Mouse (Mus musculus): ENCODE results near the gene 1700001J03Rik.
A peak's percentile ranks its signal among the peaks of the same experiment; 100 is the strongest.
"Not testable (repeated sequence)": the region's sequence is repeated elsewhere in the genome, so short reads cannot be mapped to it uniquely, and the experiment has no call there.

The 1700001J03Rik gene

GRCm38 (mm10) chr5:146187441-146187840, 2.3 kb upstream of the 1700001J03Rik start:
- DNase-seq = peak; percentile 78 to 83

GRCm38 (mm10) chr5:146172744-146173143, 12.4 kb downstream of the 1700001J03Rik start:
- DNase-seq = peak; percentile 57 to 79

- not testable (repeated sequence) for DNase-seq
These were observed 14.5 kb downstream of the 1700001J03Rik start, which contains the start of gene Gm6309 for GRCm38 (mm10) chr5:146170621-146171020. TSS of gene Gm6309 (minus strand) at chr5:146170721.

GRCm38 (mm10) chr5:146160439-146160838, 24.7 kb downstream of the 1700001J03Rik start, which contains the start of gene Gm5565:
TSS of gene Gm5565 (minus strand) at chr5:146160539.
- not testable (repeated sequence) for DNase-seq

DNA sequence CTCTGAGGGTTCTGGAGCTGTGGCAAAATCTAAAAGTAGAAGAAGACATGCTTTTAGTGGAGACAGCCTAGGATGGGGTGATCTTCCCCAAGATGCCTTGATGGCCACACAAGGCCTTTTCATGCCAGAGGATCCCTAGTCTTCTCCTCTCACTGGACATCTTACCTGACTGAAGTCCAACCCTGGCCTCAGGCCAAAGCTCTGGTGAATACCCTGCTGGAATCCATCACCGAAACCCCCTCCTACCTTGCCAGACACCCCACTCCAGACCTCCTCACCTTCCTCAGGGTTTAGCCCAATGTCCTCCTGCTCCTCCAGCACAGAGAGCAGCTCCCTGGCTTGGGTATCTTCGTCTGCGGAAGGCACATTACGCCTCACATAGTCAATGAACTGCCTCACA, 26.8 kb downstream of the 1700001J03Rik start:
- not testable (repeated sequence) for DNase-seq

- DNase-seq = no peak
These were observed 34.6 kb downstream of the 1700001J03Rik start for GRCm38 (mm10) chr5:146150454-146150853.

GRCm38 (mm10) chr5:146147903-146148302, 37.2 kb downstream of the 1700001J03Rik start:
- peak in 1 of 2 experiments; percentile 6 for DNase-seq
